Mouse (Mus musculus) lung, postnatal 36 days (tissue): ENCODE measurements around the gene Gm17545.
A peak's percentile ranks its signal among the peaks of the same experiment; 100 is the strongest.
"Not testable (repeated sequence)": the region's sequence is repeated elsewhere in the genome, so short reads cannot be mapped to it uniquely, and the experiment has no call there.

ENCODE experiments used
- DNase-seq: peaks from one replicate; pipeline ENCODE4 v3.0.0; 2022; ENCODE audit warnings: mixed read lengths

Gm17545 gene

DNA sequence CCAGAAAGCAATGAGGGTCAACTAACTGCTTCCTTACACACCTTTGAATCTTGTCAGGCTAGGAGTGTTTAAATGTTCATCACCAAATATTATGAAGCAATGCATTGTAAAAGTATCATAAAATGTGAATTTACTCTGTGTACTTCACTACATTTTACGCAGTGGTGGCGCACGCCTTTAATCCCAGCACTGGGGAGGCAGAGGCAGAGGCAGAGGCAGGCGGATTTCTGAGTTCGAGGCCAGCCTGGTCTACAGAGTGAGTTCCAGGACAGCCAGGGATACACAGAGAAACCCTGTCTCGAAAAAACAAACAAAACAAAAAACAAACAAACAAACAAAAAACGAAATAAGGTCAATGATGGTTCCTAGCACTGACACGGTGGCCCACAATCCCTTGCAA, at the start of gene Gm17545:
Gene Gm17545 (plus strand): TSS at position 301 of the 400 bp plus-strand sequence.
- not testable (repeated sequence) for DNase-seq

- DNase-seq, result peak; percentile 10
Observed at GRCm38 (mm10) chr9:22405414-22405813, 48.7 kb upstream of the Gm17545 start.

GRCm38 (mm10) chr9:22407633-22408032, 46.5 kb upstream of the Gm17545 start:
- not testable (repeated sequence) for DNase-seq

GRCm38 (mm10) chr9:22408344-22408743, 45.7 kb upstream of the Gm17545 start:
- peak; percentile 53 for DNase-seq

- no peak for DNase-seq
Observed at GRCm38 (mm10) chr9:22409501-22409900, 44.6 kb upstream of the Gm17545 start.

GRCm38 (mm10) chr9:22411002-22411857, 42.9 kb upstream of the Gm17545 start, which contains the start of gene 9530077C05Rik:
Gene 9530077C05Rik, plus strand, starts transcription at chr9:22411513.
- DNase-seq, result peak; percentile 99

GRCm38 (mm10) chr9:22416187-22416586, 37.9 kb upstream of the Gm17545 start:
- DNase-seq, result no peak

DNA sequence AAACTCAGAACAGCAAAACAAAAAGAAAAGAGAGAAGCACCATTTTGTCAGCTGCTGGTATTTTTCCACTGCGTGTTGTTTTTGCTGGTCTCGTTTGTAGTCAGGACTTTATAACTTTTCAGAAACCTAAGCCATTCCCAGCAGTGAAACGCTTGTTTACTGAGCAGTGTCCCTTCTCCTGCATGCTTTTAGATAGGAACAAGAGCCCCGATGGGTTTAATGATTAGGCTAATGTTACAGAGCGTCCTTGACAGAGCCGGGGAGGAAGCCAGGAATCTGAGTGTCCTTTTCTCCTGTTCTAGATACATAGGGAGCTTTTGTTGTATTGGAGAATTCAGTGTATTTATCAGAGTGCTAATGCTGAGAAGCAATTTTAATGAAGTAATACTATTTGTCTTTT, 36.5 kb upstream of the Gm17545 start:
- DNase-seq, result no peak

DNA sequence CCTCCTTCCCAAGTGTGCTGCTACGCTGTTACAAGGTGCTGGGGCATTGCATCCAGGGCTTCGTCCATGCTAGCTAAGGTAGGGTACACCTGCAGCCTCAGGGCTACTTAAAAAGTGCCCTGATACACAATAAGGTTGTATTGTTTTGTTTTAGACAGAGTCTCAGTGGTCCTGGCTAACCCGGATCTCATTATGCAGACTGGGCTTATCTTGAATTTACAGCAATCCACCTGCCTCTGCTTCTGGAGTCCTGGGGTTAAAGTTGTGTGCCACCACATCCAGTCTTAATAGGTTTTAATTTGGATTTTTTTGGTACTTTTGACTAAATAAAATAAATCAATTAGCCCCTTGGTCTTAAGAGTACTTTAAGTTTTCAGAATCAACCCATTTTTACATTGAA, 34.2 kb upstream of the Gm17545 start:
- no peak for DNase-seq

GRCm38 (mm10) chr9:22420491-22420890, 33.6 kb upstream of the Gm17545 start:
- no peak for DNase-seq

GRCm38 (mm10) chr9:22422559-22422958, 31.5 kb upstream of the Gm17545 start:
- DNase-seq, result no peak

DNA sequence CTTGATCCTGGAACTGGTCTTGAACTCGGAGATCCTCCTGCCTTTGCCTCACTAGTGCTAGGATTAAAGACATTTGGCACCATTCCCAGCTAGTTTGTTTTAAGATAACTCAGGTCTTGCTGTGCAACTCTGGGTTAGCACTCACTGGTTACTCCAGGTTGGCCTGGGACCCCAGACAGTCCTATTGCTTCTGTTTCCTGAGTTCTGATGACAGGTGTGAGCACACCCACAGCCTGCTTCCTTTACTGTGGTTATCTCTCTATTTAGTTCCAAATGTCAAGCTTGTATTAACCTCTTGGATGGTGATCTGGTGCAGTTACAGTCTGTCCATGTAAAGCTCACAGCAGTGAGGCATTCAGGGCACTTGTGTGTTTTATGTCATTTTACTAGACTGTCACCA, 30.6 kb upstream of the Gm17545 start:
- no peak for DNase-seq

- no peak for DNase-seq
Observed at GRCm38 (mm10) chr9:22424196-22424595, 29.9 kb upstream of the Gm17545 start.

DNA sequence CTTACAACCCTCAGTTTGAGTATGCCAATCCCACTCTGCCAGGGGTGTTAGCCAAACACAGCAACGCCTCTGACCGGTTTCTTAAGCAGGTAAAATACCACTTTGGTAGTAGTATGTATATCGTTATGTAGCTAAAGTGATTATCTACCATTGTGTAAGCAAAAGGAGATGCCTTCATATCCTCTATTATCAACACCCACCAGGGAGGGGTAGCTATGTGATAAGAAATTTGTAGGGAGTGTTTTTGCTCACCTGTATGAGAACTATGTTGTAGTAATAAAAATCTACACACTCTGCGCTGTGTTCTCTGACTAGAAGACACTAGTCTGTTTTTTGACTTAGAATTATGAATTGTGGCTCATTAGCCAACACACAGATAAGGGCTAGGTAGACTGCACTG, 29.4 kb upstream of the Gm17545 start:
- DNase-seq, result no peak

DNA sequence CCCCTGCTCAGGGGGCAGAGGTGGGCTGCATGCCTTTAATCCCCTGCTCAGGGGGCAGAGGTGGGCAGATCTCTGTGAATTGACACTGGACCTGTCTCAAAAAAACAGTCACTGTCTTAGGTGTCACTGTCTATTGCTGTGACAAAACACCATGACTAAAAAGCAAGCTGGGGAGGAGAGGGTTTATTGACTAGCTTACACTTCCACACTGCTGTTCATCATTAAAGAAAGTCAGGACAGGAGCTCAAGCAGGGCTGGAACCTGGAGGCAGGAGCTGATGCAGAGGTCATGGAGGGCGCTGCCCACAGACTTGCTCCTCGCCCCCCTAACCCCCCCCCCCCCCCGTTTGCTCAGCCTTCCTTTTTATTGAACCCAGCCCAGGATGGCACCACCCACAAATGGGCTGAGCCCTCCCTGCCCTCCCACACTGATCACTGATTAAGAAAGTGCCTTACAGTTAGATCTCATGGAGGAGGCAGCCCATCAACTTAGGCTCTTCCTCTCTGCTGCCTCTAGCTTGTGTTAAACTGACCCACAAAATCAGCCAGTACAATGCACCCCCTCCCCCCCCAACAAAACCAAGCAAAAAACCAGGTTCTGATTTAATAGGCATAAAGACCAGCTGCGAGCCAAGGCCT, 25.9 kb upstream of the Gm17545 start:
- no peak for DNase-seq

- DNase-seq, result no peak
Observed at GRCm38 (mm10) chr9:22428666-22429410, 25.3 kb upstream of the Gm17545 start.

GRCm38 (mm10) chr9:22429533-22430241, 24.4 kb upstream of the Gm17545 start:
- DNase-seq, result peak; percentile 21

- peak; percentile 12 for DNase-seq
Observed at GRCm38 (mm10) chr9:22430315-22430840, 23.7 kb upstream of the Gm17545 start.

GRCm38 (mm10) chr9:22433221-22433620, 20.9 kb upstream of the Gm17545 start:
- DNase-seq, result no peak

DNA sequence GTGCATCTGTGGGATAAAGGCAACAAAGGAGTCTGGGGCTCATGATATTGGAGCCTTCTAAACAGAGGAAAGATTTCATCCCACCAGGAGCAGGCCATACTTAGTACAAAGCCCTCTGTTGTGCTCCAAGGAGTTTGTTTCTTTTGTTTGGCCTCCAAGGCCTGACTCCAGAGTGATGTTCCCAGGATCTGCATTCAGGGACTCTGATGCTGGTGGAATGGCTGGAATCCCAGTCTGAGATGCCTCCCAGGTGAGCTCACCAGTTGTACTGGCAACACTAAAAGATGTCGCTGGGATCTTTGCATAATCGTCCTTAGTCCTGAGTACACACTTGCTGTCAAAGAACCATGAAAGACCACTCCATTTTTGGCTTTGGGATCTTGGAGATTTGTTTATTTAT, 20.0 kb upstream of the Gm17545 start:
- DNase-seq, result no peak

- no peak for DNase-seq
Observed at GRCm38 (mm10) chr9:22438826-22439225, 15.3 kb upstream of the Gm17545 start.

DNA sequence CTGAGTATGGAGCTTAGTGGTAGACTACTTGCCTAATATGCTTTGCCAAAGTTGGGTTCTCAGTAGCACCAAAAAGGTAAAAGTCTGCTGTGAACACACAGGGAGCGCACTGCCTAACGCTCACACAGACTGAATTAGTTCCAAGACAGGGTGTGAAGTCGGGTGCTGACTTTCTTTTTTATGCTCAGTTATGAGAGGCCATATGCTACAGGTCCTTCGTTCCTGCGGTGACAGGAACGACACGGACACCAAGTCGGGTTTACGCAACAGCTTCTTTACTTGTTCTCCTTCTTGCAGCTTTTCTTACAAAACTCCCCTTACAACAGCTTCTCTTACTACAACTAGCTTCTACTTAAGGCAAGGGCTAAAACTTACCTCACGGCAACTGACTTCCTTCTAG, 10.9 kb upstream of the Gm17545 start:
- peak; percentile 6 for DNase-seq
